Mouse (Mus musculus) mature B cell (primary cell): Measurements from ENCODE around the gene Polrmt.

Experiments used
- in situ Hi-C: fragments of 300-500 bp; cut with MboI; formaldehyde crosslinking; loops from 2 replicates; pipeline ENCODE4 v1.14.3; 2019

The Polrmt gene

DNA sequence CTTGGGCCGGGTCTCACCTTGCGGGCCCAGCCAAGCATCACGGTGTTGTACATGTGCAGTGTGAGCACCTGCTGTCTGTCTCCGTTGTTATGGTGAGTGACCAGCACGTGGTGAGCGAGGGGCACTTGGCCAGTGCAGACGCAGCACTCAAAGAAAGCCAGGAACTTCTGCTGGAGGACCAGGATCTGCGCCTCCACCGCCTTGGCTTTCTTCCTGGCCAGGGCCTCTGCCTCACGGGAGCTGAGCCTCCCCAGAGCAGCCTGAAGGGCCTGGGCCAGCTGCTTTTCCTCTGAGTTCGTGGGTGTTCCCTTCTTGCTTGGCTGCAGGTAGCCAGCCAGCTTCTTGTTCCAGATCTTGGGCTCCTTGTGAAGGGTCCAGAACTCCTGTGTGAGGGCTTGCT, 3.2 kb downstream of the Polrmt start:
- in situ Hi-C loops = no loop called here

DNA sequence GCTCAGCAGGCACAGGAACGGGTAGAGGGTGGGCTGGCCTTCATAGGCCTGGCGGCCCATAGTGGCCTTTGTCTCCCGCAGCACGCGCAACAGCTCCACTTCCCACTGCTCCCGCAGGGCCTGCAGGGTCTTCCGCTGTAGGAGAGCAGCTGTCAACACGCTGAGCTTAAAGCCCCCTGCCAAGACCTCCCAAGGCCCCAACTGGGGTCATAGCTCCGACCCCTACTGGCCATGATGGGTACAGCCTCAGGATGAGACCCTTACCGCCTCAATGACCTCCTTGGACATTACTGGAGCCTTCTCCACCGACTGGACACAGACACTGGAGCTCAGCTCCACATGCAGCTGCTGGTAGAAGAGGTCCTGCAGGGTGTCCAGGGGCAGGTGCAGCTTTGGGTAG, 5.5 kb downstream of the Polrmt start:
- in situ Hi-C loops = no loop called here

DNA sequence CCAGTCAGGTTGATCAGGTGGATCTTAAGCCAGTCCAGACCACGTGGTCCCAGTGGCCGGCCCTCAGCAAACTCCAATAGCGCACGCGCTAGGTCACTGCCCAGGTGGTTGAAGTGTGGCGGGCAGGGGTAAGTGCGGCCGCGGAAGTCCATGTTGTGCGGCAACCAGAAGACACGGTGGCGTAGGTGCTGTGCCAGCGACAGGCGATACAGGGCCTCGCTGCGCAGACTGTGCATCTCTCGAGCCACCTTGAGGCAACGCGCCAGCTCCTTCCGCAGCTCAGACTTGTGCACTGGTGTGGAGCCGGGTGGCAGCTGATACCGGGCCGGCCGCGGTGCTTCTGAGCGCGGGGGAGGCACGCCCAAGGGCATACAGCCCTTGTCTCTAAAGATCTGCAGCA, 7.1 kb downstream of the Polrmt start:
- in situ Hi-C loops = no loop called here

DNA sequence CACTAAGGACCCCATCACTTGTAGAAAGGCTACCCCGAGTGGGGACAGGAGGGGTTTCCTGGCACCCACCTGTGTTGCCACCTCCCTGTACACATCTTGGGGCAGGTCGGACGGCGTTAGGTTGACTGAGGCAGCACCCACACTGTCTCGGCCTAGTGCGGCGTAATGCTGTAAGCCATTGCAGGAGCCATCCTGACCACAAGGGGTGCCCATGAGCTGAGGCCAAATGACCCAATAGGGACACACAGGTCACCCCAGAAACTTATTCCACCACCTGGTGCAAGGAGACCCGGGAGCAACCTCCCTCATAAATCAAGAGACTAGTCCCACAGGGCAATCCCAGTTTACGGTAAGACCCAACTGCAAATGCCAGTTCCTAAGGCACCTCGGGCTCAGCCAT, 8.1 kb downstream of the Polrmt start:
- in situ Hi-C loops = no loop called here

DNA sequence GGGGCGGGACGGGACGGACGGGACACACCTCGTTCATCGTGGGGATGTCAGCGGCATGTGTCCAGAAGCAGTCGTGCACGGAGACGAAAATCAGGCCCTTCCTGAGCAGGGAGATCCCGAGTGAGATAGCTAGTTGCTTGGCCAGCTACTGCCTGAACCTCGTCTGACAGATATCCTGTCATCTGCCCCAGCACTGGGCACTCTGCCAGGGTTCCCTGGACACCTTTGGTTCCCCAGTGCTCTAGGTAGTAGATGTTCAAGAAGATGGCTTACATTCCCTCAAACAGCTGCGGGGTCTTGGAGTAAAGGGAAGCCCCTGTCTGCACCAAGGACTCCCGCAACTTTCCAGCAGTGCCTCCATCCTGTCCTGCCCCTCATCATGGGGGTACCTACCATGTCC, 9.7 kb downstream of the Polrmt start:
- in situ Hi-C loops = no loop called here

DNA sequence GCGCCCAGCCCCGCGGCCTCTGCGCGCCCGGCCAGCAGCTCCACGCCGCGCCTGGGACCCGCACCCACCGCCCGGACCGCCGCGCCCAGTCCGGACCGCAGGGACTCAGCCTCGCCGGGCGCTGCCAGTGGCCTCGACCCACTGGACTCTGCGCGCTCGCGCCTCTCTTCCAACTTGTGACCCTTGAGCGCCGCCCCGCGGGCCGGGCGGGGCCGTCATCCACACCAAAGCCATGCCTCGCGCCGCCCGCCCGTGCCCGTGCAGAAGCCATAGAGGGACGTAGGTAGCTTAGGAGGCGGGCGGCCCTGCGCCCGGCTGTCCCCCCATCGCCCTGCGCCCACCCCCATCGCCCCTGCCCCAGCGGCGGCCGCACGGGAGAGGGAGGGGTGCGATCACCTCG, 11.0 kb downstream of the Polrmt start:
- in situ Hi-C loops = no loop called here

DNA sequence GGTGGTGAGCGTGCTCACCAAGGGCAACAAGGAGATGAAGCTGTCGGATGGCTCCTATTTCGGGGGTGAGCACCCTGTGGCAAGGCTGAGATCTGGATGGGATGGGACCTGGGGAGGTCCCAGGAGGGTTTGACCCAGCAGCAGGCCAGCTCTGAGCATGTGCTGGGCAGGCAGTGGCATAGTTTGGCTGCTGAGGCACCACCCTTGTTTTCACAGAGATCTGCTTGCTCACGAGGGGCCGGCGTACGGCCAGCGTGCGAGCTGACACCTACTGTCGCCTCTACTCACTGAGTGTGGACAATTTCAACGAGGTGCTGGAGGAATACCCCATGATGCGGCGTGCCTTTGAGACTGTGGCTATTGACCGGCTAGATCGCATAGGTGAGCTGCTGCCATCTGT, 12.5 kb downstream of the Polrmt start:
- in situ Hi-C loops = no loop called here

DNA sequence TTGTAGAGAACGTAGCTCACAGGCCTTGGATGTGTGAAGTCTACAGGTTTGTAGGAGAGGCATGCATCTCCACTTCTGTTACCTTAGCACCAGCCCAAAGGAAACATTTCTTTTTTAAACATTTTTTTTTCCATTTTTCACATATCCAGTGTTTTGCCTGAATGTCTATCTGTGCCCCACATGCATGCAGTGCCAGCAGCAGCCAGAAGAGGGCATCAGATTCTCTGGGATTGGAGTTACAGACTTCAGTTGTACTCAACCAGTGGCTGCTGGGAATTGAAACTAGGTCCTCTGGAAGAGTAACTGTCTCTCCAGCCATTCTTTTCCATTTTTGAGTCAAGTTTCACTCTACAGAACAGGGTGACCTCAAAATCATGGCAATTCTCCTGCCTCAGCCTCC, 13.9 kb downstream of the Polrmt start:
- in situ Hi-C loops = no loop called here

DNA sequence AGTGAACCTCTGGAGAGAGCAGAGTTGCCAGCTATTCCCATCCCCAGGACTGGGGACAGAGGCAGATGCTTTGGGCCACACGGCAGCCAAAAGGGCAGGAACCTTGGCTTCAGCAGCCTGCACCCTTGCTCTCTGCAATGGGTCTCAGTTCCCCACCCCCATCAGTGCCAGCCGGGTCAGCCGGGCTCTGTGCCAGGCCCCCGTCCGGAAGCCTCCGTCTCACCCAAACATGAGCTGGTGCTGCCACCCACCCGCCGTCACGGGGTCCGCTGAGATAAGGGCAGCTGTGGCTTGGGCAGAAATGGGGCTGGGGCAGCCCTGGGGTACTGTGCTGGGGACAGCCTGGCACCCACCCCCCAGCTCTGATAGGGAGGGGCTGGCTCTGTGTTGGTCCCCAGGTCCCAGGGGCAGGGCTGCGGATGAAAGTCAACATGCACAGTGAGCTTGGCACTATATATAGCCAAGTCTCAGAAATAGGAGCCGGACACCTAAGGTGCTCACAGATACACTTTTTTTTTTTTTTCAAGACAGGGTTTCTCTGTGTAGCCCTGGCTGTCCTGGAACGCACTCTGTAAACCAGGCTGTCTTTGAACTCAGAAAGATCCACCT, 16.9 kb downstream of the Polrmt start:
- in situ Hi-C loops = no loop called here

DNA sequence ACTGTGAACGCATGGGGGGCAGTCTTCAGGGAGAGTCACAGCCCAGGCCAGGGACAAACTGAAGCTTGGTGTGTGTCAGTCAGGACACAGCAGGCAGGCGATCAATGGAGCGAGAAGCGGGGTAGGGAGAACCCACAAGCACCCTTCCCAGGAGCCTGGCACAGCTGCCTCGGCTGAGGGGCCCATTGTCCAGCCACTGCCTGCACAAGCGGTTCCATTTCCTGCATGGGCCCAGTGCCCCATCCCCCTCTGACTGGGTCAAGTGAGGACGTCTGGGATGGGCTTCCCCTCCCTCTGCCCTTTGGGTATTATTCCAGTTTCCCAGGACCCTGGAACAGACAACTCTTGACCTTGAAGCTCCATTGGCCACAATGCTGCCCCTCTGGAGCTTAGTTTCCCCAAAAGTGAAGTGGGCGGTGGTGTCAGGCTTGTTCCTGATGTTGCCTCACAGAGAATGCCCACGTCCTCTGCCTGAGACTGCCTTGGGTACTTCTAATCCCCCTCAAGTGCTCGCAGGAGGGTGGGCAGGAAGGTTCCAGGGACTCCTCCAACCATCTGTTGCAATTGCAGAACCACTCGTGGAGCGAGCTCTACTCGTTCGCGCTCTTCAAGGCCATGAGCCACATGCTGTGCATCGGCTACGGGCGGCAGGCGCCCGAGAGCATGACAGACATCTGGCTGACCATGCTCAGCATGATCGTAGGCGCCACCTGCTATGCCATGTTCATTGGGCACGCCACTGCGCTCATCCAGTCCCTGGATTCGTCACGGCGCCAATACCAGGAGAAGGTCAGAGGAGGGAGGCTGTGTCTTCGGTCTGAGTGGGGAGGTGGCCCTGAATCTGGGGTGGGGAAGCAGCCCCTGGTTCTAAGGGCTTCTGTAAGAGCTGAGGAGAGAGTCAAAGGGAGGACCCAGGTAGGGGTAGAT, 17.8 kb downstream of the Polrmt start:
- in situ Hi-C loops = no loop called here

DNA sequence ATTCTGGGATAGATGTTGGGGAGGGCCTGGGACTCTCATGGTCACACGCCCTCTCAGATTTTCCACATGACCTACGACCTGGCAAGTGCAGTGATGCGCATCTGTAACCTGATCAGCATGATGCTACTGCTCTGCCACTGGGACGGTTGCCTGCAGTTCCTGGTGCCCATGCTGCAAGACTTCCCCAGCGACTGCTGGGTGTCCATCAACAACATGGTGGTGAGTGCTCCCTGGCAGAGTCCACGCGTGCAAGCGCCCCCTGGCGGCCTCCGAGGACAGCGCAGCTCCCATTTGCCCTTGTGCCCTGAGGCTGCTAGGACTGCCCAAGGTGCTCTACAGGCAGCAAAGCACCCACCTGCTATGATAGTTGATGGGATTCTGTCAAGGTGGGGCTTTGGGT, 20.3 kb downstream of the Polrmt start:
- in situ Hi-C loops = no loop called here

DNA sequence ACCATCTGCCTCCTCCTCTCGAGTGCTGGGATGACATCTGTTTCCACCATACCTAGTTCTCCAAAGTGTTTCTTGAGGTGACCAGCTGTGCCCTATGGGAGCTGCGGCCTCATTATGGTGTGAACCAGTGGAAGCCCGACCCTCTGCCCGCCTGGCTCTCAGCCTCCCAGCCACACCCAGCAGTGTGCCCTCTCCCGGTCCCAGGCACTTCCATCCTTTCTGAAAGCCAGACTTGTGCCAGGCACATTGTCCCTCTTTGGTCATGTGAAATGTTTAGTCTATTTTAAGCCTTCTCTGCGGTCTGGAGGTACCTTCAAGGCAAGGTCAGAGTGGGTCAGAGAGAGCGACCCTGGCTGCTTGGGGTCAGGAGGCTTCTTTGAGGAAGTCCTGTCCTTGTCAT, 22.7 kb downstream of the Polrmt start:
- in situ Hi-C loops = no loop called here

DNA sequence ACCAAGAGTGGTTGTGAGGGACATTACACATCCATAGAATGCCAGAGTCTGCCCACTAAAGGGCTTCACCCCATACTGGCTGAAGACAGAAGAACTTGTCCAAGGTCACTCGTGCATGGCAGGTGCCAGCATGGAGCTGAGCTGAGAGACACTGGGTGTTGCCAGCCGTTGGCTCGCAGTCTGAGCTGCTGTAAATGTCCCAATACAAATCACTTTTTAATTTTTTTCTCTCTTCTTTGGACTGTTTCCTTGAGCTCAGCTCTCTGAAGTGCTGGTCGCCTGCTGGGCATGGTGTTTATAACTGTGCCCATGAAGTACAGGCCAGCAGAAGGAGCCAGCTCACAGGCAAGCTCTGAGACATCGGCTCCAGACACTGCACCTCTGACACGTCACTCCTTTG, 23.3 kb downstream of the Polrmt start:
- in situ Hi-C loops = no loop called here

DNA sequence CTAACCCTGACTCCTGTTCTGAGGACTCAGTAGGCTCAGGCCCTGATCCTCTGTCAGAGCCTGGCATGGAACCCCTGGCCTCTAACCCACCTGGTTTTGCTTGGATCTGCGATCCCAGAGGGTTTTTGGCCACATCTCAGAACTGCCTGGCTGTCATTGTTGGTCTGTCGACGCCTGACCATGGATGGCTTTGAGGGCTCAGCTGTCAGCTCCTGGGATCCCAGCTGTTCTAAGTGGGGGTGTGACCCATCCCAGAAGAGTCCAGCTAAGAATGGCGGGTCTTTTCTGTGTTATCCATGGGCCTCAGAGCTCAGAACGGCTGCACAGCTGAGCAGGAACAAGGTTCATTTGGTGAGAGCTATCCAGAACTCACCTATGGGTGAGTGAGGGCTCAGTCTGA, 25.3 kb downstream of the Polrmt start:
- in situ Hi-C loops = no loop called here

DNA sequence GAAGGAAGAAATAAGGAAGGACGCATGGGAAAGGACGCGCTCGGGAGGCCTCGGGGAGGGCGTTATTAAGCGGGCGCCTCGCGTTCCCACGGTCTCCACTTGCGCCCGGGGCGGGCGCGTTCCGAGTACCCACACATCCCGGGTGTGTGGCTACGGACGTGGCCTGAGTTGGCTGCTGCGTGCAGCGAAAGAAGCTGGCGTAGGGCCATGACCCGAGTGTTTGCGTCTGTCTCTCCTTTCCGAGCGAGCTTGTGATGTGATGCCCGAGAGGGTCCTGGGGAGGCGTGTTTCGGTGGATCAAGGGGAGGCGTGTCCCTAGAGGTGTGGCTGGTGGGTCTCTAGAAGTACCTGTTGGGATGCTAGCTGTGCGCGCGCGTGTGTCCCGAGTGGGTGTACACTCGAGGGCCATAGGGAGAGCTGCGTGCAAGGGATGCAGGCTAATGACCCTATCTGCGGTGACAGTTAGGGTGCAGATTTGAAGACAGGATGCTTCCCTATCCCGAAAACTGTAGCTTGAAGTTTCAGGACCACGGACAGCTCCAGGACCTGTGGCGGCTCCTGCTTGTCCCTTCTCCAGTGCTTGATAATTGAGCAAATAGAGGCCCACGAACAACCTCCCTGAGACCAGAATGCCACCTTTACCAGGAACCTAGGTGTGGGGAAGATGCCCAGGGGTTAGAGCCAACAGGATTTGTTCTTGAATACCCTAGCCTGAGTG, 28.6 kb downstream of the Polrmt start:
- in situ Hi-C loops = no loop called here

DNA sequence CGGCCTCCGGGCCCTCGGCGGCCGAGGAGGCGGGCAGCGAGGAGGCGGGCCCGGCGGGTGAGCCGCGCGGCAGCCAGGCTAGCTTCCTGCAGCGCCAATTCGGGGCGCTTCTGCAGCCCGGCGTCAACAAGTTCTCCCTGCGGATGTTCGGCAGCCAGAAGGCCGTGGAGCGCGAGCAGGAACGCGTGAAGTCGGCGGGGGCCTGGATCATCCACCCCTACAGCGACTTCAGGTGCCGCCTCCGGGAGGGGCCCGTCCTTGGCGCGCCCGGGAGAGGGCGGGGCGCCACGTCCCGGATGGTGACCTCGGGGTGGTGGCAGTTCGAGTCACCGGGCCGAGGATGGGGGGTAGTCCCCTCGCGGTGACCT, 29.4 kb downstream of the Polrmt start:
- in situ Hi-C loops = no loop called here

DNA sequence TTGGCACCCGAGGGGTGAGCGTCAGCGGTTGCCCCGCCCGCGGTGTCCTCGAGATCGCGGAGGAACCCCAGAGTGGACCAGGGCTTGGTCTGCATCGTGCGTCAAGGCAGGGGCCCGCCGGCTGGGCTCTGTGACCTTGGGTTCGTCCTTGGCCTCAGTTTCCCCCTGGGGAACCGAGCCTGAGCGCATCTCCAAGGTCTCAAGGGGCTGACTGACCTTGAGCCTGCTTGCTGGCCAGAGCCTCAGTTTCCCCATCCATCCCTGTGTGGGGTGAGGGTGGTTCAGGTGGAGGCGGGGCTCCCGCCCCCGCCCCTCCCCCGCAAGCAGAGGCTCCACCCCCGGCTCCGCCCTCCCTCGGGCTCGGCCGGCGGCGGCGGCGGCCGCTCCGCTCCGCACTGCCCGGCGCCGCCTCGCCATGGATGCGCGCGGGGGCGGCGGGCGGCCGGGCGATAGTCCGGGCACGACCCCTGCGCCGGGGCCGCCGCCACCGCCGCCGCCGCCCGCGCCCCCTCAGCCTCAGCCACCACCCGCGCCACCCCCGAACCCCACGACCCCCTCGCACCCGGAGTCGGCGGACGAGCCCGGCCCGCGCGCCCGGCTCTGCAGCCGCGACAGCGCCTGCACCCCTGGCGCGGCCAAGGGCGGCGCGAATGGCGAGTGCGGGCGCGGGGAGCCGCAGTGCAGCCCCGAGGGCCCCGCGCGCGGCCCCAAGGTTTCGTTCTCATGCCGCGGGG, 30.0 kb downstream of the Polrmt start, which contains the start of gene Hcn2:
Hcn2 (plus strand) TSS at position 381 of the 734 bp plus-strand sequence.
- in situ Hi-C loops = no loop called here

DNA sequence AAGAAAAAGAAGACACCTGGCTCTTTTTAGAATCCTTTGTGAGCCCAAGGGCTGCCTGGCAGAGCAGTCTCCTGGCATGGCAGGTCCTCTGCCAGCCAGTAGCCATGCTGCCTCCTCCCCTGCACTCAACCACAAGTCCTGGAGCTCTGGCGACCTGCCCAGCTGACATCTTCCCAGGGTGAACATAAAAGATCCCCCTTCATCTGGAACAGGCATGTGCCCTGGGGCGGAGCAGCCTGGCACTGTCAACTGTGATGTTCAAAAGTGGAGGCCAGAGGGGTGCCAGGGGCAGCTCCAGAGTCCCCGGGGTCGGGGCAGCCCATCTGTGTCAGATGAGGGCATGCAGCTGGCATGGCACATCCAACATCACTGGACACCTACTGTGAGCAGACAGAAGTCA, 31.4 kb downstream of the Polrmt start:
- in situ Hi-C loops = no loop called here

DNA sequence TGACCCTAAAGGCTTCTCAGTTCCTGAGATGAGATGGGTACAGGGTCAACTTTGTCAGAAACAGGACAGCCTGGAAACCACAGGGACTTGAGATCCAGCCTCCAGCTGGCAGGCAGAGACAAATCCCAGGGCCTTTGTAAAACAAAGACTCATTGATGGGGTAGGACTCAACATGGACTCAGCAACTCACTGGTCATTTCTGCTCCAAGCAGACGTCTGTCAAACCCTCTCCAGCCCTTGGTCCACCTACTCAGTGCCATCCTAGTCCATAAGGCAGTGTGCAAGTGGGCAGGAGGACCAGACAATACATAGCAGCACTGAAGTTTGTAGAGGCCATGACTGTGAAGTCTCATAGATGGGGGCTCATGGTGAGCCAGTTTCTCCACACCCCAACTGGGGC, 33.2 kb downstream of the Polrmt start:
- in situ Hi-C loops = no loop called here

DNA sequence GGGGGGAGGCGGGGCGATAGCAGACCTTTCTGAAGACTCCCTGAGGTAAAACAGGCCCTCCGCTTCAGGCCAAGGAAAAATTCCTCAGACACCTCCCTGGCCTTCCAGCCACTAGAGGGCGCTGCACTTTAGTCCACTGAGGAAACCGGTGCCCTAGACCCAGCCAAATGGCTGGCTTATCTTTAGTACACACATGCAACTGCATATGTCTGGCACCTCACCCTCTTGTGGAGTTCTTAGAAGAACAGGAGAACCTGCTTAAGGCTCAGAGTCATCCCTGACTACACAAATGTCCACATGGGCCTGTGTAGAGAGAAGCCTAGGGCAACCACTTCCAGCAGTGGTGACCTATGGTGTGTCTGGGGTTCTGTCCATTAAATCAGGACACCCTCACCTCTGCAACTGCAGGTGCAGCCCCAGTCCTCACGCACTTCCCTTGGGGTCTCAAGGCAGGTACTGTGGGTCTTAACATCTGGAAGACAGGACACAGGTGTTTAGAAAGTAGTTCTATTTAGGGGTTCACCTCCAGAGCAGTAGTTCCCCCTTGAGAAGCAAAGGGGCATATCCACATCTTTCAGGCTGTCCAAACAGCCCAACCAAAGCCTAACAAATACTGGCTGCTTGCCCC, 33.8 kb downstream of the Polrmt start:
- in situ Hi-C loops = no loop called here

DNA sequence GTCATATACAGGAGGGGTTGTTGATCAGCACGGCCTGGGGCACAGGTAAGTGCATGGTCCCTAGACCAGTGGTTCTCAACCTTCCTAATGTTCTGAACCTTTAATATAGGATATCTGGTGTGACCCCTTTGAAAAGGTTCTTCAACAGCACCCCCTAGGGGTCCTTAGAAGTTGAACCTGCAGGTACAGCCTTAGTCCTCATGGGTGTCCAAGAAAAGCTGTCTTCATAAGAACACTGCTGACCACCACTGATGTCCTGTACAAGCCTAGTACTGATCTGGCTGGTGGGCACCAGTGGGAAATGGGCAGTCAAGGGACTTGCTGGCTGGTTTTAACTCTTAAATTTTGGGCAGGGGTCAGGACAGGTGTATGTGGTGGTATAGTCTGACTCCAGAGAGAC, 34.4 kb downstream of the Polrmt start:
- in situ Hi-C loops = no loop called here

DNA sequence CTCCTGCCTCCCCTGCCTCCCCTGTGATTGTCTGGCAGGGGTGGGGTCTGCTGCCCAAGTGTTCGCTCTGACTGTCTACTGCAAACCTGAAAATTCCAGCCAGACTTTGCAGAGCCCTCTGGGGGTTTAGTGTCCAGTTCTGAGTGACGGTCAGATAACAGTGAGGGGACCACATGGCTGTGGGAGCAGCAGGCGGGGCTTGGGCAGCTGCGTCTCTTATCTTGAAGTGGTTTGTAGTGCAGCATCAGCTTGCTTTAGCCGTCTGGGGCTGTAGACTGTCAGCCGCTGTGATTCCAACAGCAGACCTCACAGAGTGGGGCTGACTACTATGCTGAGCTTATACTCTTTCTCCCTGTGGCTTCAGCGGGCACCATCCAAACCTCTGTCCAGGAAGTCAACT, 37.1 kb downstream of the Polrmt start:
- in situ Hi-C loops = no loop called here
